Mouse (Mus musculus) urinary bladder, adult 18-20 months (tissue): ENCODE results near the gene Ttll10.

ENCODE experiments used
- DNase-seq, 2 experiments: peaks; one replicate each; pipeline ENCODE4 v3.0.0; 2022; ENCODE audit warnings: low spot score in 2 of 2, mixed read lengths in 2 of 2

The Ttll10 gene

GRCm38 (mm10) chr4:156065156-156065894 is 6.1 kb upstream of the Ttll10 start:
- no peak for DNase-seq

GRCm38 (mm10) chr4:156064510-156064897 is 5.3 kb upstream of the Ttll10 start:
- no peak for DNase-seq

- no peak for DNase-seq
Measured at GRCm38 (mm10) chr4:156063861-156064509, 4.8 kb upstream of the Ttll10 start.

GRCm38 (mm10) chr4:156059713-156060112 is 499 bp upstream of the Ttll10 start:
- DNase-seq, result peak; percentile 69 to 86

GRCm38 (mm10) chr4:156058826-156059225 is 388 bp downstream of the Ttll10 start:
- DNase-seq, result no peak

GRCm38 (mm10) chr4:156057702-156058101 is 1.5 kb downstream of the Ttll10 start:
- no peak for DNase-seq

- no peak for DNase-seq
Measured at GRCm38 (mm10) chr4:156055173-156055572, 4.0 kb downstream of the Ttll10 start.

- DNase-seq, result no peak
Measured at GRCm38 (mm10) chr4:156054606-156055005, 4.6 kb downstream of the Ttll10 start.

GRCm38 (mm10) chr4:156054130-156054529 is 5.1 kb downstream of the Ttll10 start:
- DNase-seq, result no peak

- no peak for DNase-seq
Measured at GRCm38 (mm10) chr4:156053113-156053512, 6.1 kb downstream of the Ttll10 start.

GRCm38 (mm10) chr4:156050391-156050980 is 8.7 kb downstream of the Ttll10 start:
- DNase-seq, result no peak

GRCm38 (mm10) chr4:156049779-156050178 is 9.4 kb downstream of the Ttll10 start:
- DNase-seq, result no peak

- DNase-seq, result no peak
Measured at GRCm38 (mm10) chr4:156044754-156045153, 14.5 kb downstream of the Ttll10 start.

GRCm38 (mm10) chr4:156034901-156035300 is 24.3 kb downstream of the Ttll10 start:
- no peak for DNase-seq

- no peak for DNase-seq
Measured at GRCm38 (mm10) chr4:156034301-156034700, 24.9 kb downstream of the Ttll10 start.

- peak in 1 of 2 experiments; percentile 27 for DNase-seq
Measured at GRCm38 (mm10) chr4:156033476-156034119, 25.6 kb downstream of the Ttll10 start.

- no peak for DNase-seq
Measured at GRCm38 (mm10) chr4:156032856-156033255, 26.4 kb downstream of the Ttll10 start.

- DNase-seq, result peak; percentile 67 to 73
Measured at GRCm38 (mm10) chr4:156031593-156032391, 27.4 kb downstream of the Ttll10 start.

- DNase-seq, result no peak
Measured at GRCm38 (mm10) chr4:156031255-156031592, 28.0 kb downstream of the Ttll10 start.

GRCm38 (mm10) chr4:156030651-156031118 is 28.5 kb downstream of the Ttll10 start:
- no peak for DNase-seq

- no peak for DNase-seq
Measured at GRCm38 (mm10) chr4:156028580-156028979, 30.6 kb downstream of the Ttll10 start.

GRCm38 (mm10) chr4:156026013-156026412 is 33.2 kb downstream of the Ttll10 start, which contains the start of gene Tnfrsf18:
Tnfrsf18 (plus strand) TSS chr4:156026164.
- peak; percentile 52 to 54 for DNase-seq
